Comparison of ENCODE assay signal across 9 mouse cellular contexts in genomic region chr14:99043499-99043898, GRCm38 (mm10). TPM values are rescaled to one million over a fixed set of nuclear protein-coding genes. Genes with fewer than 3 reads are reported as not detected.
A peak's percentile ranks its signal among the peaks of the same experiment; 100 is the strongest.
DNase-seq lines count a peak whose midpoint lies in the region; ATAC-seq and TF ChIP-seq lines count a peak whose summit lies in the region.
"Had no signal": no experiment of that assay in that cellular context is flagged by ENCODE, and none has a peak within 500 bp of the region (broad histone marks: within the 10 kb centered on the region; RNA-seq: fewer than 3 reads in every experiment).

No protein-coding gene starts in this region.

- H3K27ac ChIP-seq in kidney, postnatal 0 days: no peak overlapping the region
- no peak overlapping the region for H3K27ac ChIP-seq in embryonic facial prominence, embryonic 14.5 days (replicated peaks; ENCODE audit: low read depth, low read length)
- no peak overlapping the region for H3K27ac ChIP-seq in hindbrain, embryonic 15.5 days (replicated peaks)
- H3K27ac ChIP-seq in midbrain, embryonic 14.5 days (replicated peaks; ENCODE audit: low read depth, low read length): no peak overlapping the region

- no peak for TF ChIP-seq CTCF in kidney, postnatal 0 days (IDR thresholded peaks at IDR 0.05; ENCODE audit: low read depth)

- peak overlapping the region; percentile 84; the same call in 1 of the 2 replicates for H3K4me2 ChIP-seq in kidney, postnatal 0 days (ENCODE audit: low read length)
- H3K4me2 ChIP-seq in embryonic facial prominence, embryonic 14.5 days (ENCODE audit: low read depth, low read length): peak overlapping the region; percentile 70; the same call in 1 of the 2 replicates
- H3K4me2 ChIP-seq in hindbrain, embryonic 15.5 days: peak overlapping the region; percentile 70
- peak overlapping the region; percentile 79 for H3K4me2 ChIP-seq in midbrain, embryonic 14.5 days (ENCODE audit: low read length)

- H3K9me3 ChIP-seq in kidney, postnatal 0 days (replicated peaks; ENCODE audit: low read length): no peaks in the 10 kb centered on the region
- no peaks in the 10 kb centered on the region for H3K9me3 ChIP-seq in embryonic facial prominence, embryonic 14.5 days (ENCODE audit: control insufficient read depth, low read length)
- H3K9me3 ChIP-seq in hindbrain, embryonic 15.5 days: no peaks in the 10 kb centered on the region
- no peaks in the 10 kb centered on the region for H3K9me3 ChIP-seq in midbrain, embryonic 14.5 days (ENCODE audit: control insufficient read depth, low read length)

- 50% methylated on average over 1 of the region's 1 CpGs for WGBS in kidney, postnatal 0 days
- WGBS in embryonic facial prominence, embryonic 14.5 days: 74% methylated on average over 1 of the region's 1 CpGs
- WGBS in hindbrain, embryonic 15.5 days: 35% methylated on average over 1 of the region's 1 CpGs
- 29% methylated on average over 1 of the region's 1 CpGs for WGBS in midbrain, embryonic 14.5 days

- no peak for DNase-seq in kidney, postnatal 0 days (ENCODE audit: low spot score)
- no peak for DNase-seq in kidney, postnatal 36 days
- no peak for DNase-seq in embryonic facial prominence, embryonic 14.5 days (ENCODE audit: low spot score)
- DNase-seq in midbrain, embryonic 14.5 days: no peak
- DNase-seq in frontal cortex, adult 2 months (ENCODE audit: extremely low spot score in 1 of 2, low spot score in 1 of 2): no peak
- DNase-seq in spleen, postnatal 36 days (ENCODE audit: low spot score in 2 of 2): no peak
- no peak for DNase-seq in cerebellum, postnatal 36 days
- DNase-seq: kidney, adult 18-20 months had no signal

- no peak for ATAC-seq in kidney, postnatal 0 days (replicated peaks; ENCODE audit: low FRiP score, low read depth)
- ATAC-seq in embryonic facial prominence, embryonic 14.5 days (ENCODE audit: low read depth): no peak
- no peak for ATAC-seq in hindbrain, embryonic 15.5 days (ENCODE audit: low FRiP score, low read depth)
- no peak for ATAC-seq in midbrain, embryonic 14.5 days (ENCODE audit: low FRiP score, low TSS enrichment)

- no peak overlapping the region for H3K9ac ChIP-seq in kidney, postnatal 0 days (ENCODE audit: low read depth, low read length)
- no peak overlapping the region; the same call in 1 of the 2 replicates for H3K9ac ChIP-seq in embryonic facial prominence, embryonic 14.5 days (ENCODE audit: low read depth, low read length)
- H3K9ac ChIP-seq in hindbrain, embryonic 15.5 days: 0 out of 2 replicates have a peak overlapping the region, but pooled peaks have one; percentile 1
- H3K9ac ChIP-seq in midbrain, embryonic 14.5 days (replicated peaks; ENCODE audit: low read length): no peak overlapping the region

- H3K4me3 ChIP-seq in kidney, postnatal 0 days (replicated peaks; ENCODE audit: low read depth, low read length): no peak overlapping the region
- H3K4me3 ChIP-seq in embryonic facial prominence, embryonic 14.5 days (ENCODE audit: low read depth, low read length): no peak overlapping the region
- H3K4me3 ChIP-seq in hindbrain, embryonic 15.5 days: peak overlapping the region; percentile 90; the same call in 1 of the 2 replicates
- H3K4me3 ChIP-seq in midbrain, embryonic 14.5 days (replicated peaks; ENCODE audit: low read depth, low read length): 0 out of 2 replicates have a peak overlapping the region, but pooled peaks have one; percentile 99

- H3K36me3 ChIP-seq in kidney, postnatal 0 days (ENCODE audit: insufficient read depth, low read length): no peaks in the 10 kb centered on the region
- H3K36me3 ChIP-seq in embryonic facial prominence, embryonic 14.5 days (ENCODE audit: control insufficient read depth, insufficient read depth, low read length): peaks cover 12% of the 10 kb centered on the region; the same call in 1 of the 2 replicates
- H3K36me3 ChIP-seq in hindbrain, embryonic 15.5 days: 0 out of 2 replicates have a peak, but pooled peaks cover 6% of the 10 kb centered on the region
- no peaks in the 10 kb centered on the region for H3K36me3 ChIP-seq in midbrain, embryonic 14.5 days (ENCODE audit: control insufficient read depth, insufficient read depth, low read length)

- H3K4me1 ChIP-seq in kidney, postnatal 0 days (replicated peaks; ENCODE audit: insufficient read depth, low read length): peaks cover 13% of the 10 kb centered on the region
- peaks cover 15% of the 10 kb centered on the region; the same call in 1 of the 2 replicates for H3K4me1 ChIP-seq in embryonic facial prominence, embryonic 14.5 days (ENCODE audit: control insufficient read depth, insufficient read depth, low read length)
- H3K4me1 ChIP-seq in hindbrain, embryonic 15.5 days (replicated peaks): peaks cover 28% of the 10 kb centered on the region
- peaks cover 22% of the 10 kb centered on the region for H3K4me1 ChIP-seq in midbrain, embryonic 14.5 days (ENCODE audit: control insufficient read depth, insufficient read depth, low read length)

- H3K27me3 ChIP-seq in kidney, postnatal 0 days (ENCODE audit: insufficient read depth, low read length): no peaks in the 10 kb centered on the region
- H3K27me3 ChIP-seq in embryonic facial prominence, embryonic 14.5 days (replicated peaks; ENCODE audit: control insufficient read depth, insufficient read depth, low read length): no peaks in the 10 kb centered on the region
- H3K27me3 ChIP-seq in hindbrain, embryonic 15.5 days: no peaks in the 10 kb centered on the region
- no peaks in the 10 kb centered on the region for H3K27me3 ChIP-seq in midbrain, embryonic 14.5 days (ENCODE audit: control insufficient read depth, insufficient read depth, low read length)

RNA-seq across cellular contexts. Expression of gene Mzt1, which starts 2.4 kb away (rescaled TPM):
- 89.9 and 94.8 TPM in 2 replicates for polyA plus RNA-seq in kidney, postnatal 0 days (2015; fragmentation: Nextera tagmentation; extraction: Ambion mirVana)
- 42.1 and 45.5 TPM in 2 replicates for polyA plus RNA-seq in embryonic facial prominence, embryonic 14.5 days (2014; fragmentation: Nextera tagmentation; extraction: Ambion mirVana)
- polyA plus RNA-seq in hindbrain, embryonic 15.5 days (2015; fragmentation: Nextera tagmentation; extraction: Ambion mirVana): 98.4 and 99.5 TPM in 2 replicates
- polyA plus RNA-seq in midbrain, embryonic 14.5 days (2014; fragmentation: Nextera tagmentation; extraction: Ambion mirVana): 108 and 112 TPM in 2 replicates
- polyA plus RNA-seq in frontal cortex, adult 2 months (2012; rRNA removed): 71.4 and 76.7 TPM in 2 replicates

RNA-seq across cellular contexts. Expression of gene Bora, which starts 2.5 kb away (rescaled TPM):
- 26.4 and 28.8 TPM in 2 replicates for polyA plus RNA-seq in kidney, postnatal 0 days (2015; fragmentation: Nextera tagmentation; extraction: Ambion mirVana)
- 26.7 and 43.7 TPM in 2 replicates for polyA plus RNA-seq in embryonic facial prominence, embryonic 14.5 days (2014; fragmentation: Nextera tagmentation; extraction: Ambion mirVana)
- 15.4 and 18.7 TPM in 2 replicates for polyA plus RNA-seq in hindbrain, embryonic 15.5 days (2015; fragmentation: Nextera tagmentation; extraction: Ambion mirVana)
- 10.6 and 16.4 TPM in 2 replicates for polyA plus RNA-seq in midbrain, embryonic 14.5 days (2014; fragmentation: Nextera tagmentation; extraction: Ambion mirVana)
- 3.3 and 3.6 TPM in 2 replicates for polyA plus RNA-seq in frontal cortex, adult 2 months (2012; rRNA removed)

RNA-seq across cellular contexts. Expression of gene Rpl36a-ps1, which starts 49.4 kb away (rescaled TPM):
- 4.4 and 4.8 TPM in 2 replicates for polyA plus RNA-seq in kidney, postnatal 0 days (2015; fragmentation: Nextera tagmentation; extraction: Ambion mirVana)
- 1.6 and 3.7 TPM in 2 replicates for polyA plus RNA-seq in embryonic facial prominence, embryonic 14.5 days (2014; fragmentation: Nextera tagmentation; extraction: Ambion mirVana)
- 0.51 TPM in 1 of 2 replicates, not detected in the other for polyA plus RNA-seq in hindbrain, embryonic 15.5 days (2015; fragmentation: Nextera tagmentation; extraction: Ambion mirVana)
- polyA plus RNA-seq in midbrain, embryonic 14.5 days (2014; fragmentation: Nextera tagmentation; extraction: Ambion mirVana): 0.72 TPM in 1 of 2 replicates, not detected in the other
- polyA plus RNA-seq in frontal cortex, adult 2 months (2012; rRNA removed): 2.4 and 3.1 TPM in 2 replicates

RNA-seq across cellular contexts. Expression of gene Pibf1, which starts 55.7 kb away (rescaled TPM):
- 12.7 and 15.1 TPM in 2 replicates for polyA plus RNA-seq in kidney, postnatal 0 days (2015; fragmentation: Nextera tagmentation; extraction: Ambion mirVana)
- 17.3 and 17.5 TPM in 2 replicates for polyA plus RNA-seq in embryonic facial prominence, embryonic 14.5 days (2014; fragmentation: Nextera tagmentation; extraction: Ambion mirVana)
- 17.1 TPM in 2 replicates for polyA plus RNA-seq in hindbrain, embryonic 15.5 days (2015; fragmentation: Nextera tagmentation; extraction: Ambion mirVana)
- 18.5 and 19.3 TPM in 2 replicates for polyA plus RNA-seq in midbrain, embryonic 14.5 days (2014; fragmentation: Nextera tagmentation; extraction: Ambion mirVana)
- polyA plus RNA-seq in frontal cortex, adult 2 months (2012; rRNA removed): 8.2 and 8.9 TPM in 2 replicates

RNA-seq across cellular contexts. Expression of gene Dis3, which starts 56.1 kb away (rescaled TPM):
- polyA plus RNA-seq in kidney, postnatal 0 days (2015; fragmentation: Nextera tagmentation; extraction: Ambion mirVana): 18.6 and 20.2 TPM in 2 replicates
- 36.4 and 38.2 TPM in 2 replicates for polyA plus RNA-seq in embryonic facial prominence, embryonic 14.5 days (2014; fragmentation: Nextera tagmentation; extraction: Ambion mirVana)
- polyA plus RNA-seq in hindbrain, embryonic 15.5 days (2015; fragmentation: Nextera tagmentation; extraction: Ambion mirVana): 22.1 and 23.0 TPM in 2 replicates
- 23.5 and 34.2 TPM in 2 replicates for polyA plus RNA-seq in midbrain, embryonic 14.5 days (2014; fragmentation: Nextera tagmentation; extraction: Ambion mirVana)
- polyA plus RNA-seq in frontal cortex, adult 2 months (2012; rRNA removed): 12.3 and 13.7 TPM in 2 replicates

Comparison
In these comparisons a context has a peak if more than half of its experiments do, and no peak if none do; other contexts are left out.
1. H3K4me3 ChIP-seq: peak in hindbrain, embryonic 15.5 days (single experiment) and midbrain, embryonic 14.5 days (single experiment); none in kidney, postnatal 0 days (single experiment) and embryonic facial prominence, embryonic 14.5 days (single experiment).
2. Peak in every context shown above with its lines, with median percentiles within 50 percentile points of each other: H3K4me2 ChIP-seq.